Mouse (Mus musculus): ENCODE measurements around the gene Stum. TPM values are rescaled to one million over a fixed set of nuclear protein-coding genes. Genes with fewer than 3 reads are reported as not detected.

Stum gene
- total and polyA plus RNA-seq, 3 experiments: 0.11 TPM; not detected in 2

GRCm38 (mm10) chr1:180397734-180398133 is 85.6 kb downstream of the Stum start:
- DNase-seq (ENCODE audit: low spot score) (no peak), ATAC-seq (ENCODE audit: extremely low read depth, insufficient number of reproducible peaks, low FRiP score, poor library complexity, severe bottlenecking) (no peak)
- H3K4me1 ChIP-seq (ENCODE audit: insufficient read depth, low read depth, low read length): peaks cover 2% of the 10 kb centered on the region
- no peak overlapping the region for H3K4me3 ChIP-seq (ENCODE audit: low read depth, low read length)
- H3K9me3 ChIP-seq (replicated peaks): no peaks in the 10 kb centered on the region
- peaks cover 44% of the 10 kb centered on the region for H3K36me3 ChIP-seq (replicated peaks)
- no peaks in the 10 kb centered on the region for H3K27me3 ChIP-seq (ENCODE audit: insufficient read depth, low read length)
- TF ChIP-seq TAL1 (conservative IDR thresholded peaks at IDR 0.05; ENCODE audit: low read depth, low read length) (no peak), GATA1 (IDR thresholded peaks at IDR 0.05; ENCODE audit: borderline replicate concordance, low read length) (no peak), GATA2 (IDR thresholded peaks at IDR 0.05; ENCODE audit: borderline replicate concordance, low read depth, low read length) (no peak), POLR2AphosphoS5 (IDR thresholded peaks at IDR 0.05; ENCODE audit: insufficient replicate concordance, low read depth, low read length) (no peak), CTCF (IDR thresholded peaks at IDR 0.05; ENCODE audit: low read depth, low read length) (no peak)

DNA sequence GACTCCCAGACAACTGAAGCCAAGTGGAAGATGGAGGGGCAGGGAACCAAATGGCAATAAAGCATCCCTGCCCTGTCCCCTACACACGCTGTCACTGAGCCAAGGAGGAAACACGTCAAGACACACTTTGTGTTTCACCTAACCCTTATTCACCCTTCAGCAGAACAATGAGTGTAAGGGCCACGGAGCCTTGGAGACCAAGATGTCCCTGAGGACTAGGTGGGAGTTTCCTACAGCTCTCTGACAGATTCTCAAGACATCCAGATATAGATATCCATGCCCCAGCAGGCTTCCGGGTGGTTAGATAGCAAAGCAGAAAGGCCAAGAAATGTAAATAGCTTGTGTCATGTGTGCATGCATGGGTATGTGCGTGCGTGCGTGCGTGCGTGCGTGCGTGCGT is 89.4 kb downstream of the Stum start:
- Histone ChIP-seq H3K4me3 (ENCODE audit: low read depth, low read length) (no peak overlapping the region), H3K36me3 (replicated peaks) (peaks cover 55% of the 10 kb centered on the region)
- TF ChIP-seq GATA1 (IDR thresholded peaks at IDR 0.05; ENCODE audit: borderline replicate concordance, low read length) (no peak), GATA2 (IDR thresholded peaks at IDR 0.05; ENCODE audit: borderline replicate concordance, low read depth, low read length) (no peak), TAL1 (conservative IDR thresholded peaks at IDR 0.05; ENCODE audit: low read depth, low read length) (no peak), POLR2AphosphoS5 (IDR thresholded peaks at IDR 0.05; ENCODE audit: insufficient replicate concordance, low read depth, low read length) (no peak), CTCF (IDR thresholded peaks at IDR 0.05; ENCODE audit: low read depth, low read length) (no peak)

DNA sequence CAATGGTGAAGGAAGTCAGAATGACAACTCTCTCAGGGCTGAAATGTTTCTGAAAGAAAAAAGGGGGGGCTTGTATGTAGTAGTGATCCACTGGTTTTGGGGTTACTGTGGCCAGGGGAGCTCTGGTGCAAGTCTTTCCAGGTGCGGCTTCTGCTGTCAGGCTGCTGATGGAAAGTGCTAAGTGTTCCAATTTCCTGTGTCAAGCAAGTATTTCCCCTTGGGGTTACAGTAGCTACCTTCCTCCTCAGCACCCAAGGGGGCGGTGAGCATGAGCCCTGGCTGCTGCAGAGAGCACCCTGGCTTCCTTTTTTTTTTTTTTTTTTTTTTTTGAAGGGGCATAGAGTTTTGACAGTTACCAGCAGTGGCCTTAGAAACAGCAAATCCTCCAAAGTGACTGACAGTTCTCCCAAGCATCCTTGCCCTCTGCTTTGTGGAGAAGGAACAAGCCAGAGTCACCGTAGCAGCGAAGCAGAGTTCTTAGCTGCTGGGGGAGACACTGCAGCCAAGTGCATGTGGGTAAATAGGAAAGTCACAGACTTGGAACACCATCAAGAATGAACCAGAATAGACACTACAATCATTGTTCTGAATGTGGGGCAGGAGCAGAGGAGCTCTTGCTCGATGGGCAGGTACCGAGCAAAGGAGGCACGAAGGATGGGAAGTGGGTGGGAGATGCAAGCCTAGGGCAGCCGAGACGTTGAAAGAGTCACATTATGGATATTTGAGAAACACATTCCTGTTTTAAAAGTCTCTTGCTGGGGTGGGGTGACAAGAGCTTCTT is 90.1 kb downstream of the Stum start:
- H3K27me3 ChIP-seq (ENCODE audit: insufficient read depth, low read length): no peaks in the 10 kb centered on the region
- ATAC-seq (ENCODE audit: extremely low read depth, insufficient number of reproducible peaks, low FRiP score, poor library complexity, severe bottlenecking) (no peak), DNase-seq (ENCODE audit: low spot score) (no peak)
- H3K4me3 ChIP-seq (ENCODE audit: low read depth, low read length): no peak overlapping the region; the same call in 1 of the 2 replicates
- TF ChIP-seq GATA2 (IDR thresholded peaks at IDR 0.05; ENCODE audit: borderline replicate concordance, low read depth, low read length): no peak
- no peak for TF ChIP-seq CTCF (IDR thresholded peaks at IDR 0.05; ENCODE audit: low read depth, low read length)
- no peak for TF ChIP-seq POLR2AphosphoS5 (IDR thresholded peaks at IDR 0.05; ENCODE audit: insufficient replicate concordance, low read depth, low read length)
- TF ChIP-seq TAL1 (conservative IDR thresholded peaks at IDR 0.05; ENCODE audit: low read depth, low read length): no peak
- no peak for TF ChIP-seq GATA1 (IDR thresholded peaks at IDR 0.05; ENCODE audit: borderline replicate concordance, low read length)
- peaks cover 27% of the 10 kb centered on the region for H3K4me1 ChIP-seq (ENCODE audit: insufficient read depth, low read depth, low read length)
- peaks cover 60% of the 10 kb centered on the region for H3K36me3 ChIP-seq (replicated peaks)
- H3K9me3 ChIP-seq (replicated peaks): no peaks in the 10 kb centered on the region

More for the DNA sequence above, 89.4 kb downstream of the Stum start:
- H3K4me1 ChIP-seq (ENCODE audit: insufficient read depth, low read depth, low read length): peaks cover 20% of the 10 kb centered on the region
- no peak for ATAC-seq (ENCODE audit: extremely low read depth, insufficient number of reproducible peaks, low FRiP score, poor library complexity, severe bottlenecking)
- H3K9me3 ChIP-seq (replicated peaks): no peaks in the 10 kb centered on the region
- H3K27me3 ChIP-seq (ENCODE audit: insufficient read depth, low read length): no peaks in the 10 kb centered on the region
- no peak for DNase-seq (ENCODE audit: low spot score)

GRCm38 (mm10) chr1:180392137-180392798 is 91.0 kb downstream of the Stum start:
- DNase-seq (ENCODE audit: low spot score): no peak
- Histone ChIP-seq H3K4me1 (ENCODE audit: insufficient read depth, low read depth, low read length) (peaks cover 35% of the 10 kb centered on the region), H3K9me3 (replicated peaks) (no peaks in the 10 kb centered on the region), H3K36me3 (replicated peaks) (peaks cover 57% of the 10 kb centered on the region), H3K27me3 (ENCODE audit: insufficient read depth, low read length) (no peaks in the 10 kb centered on the region), H3K4me3 (ENCODE audit: low read depth, low read length) (no peak overlapping the region)
- TF ChIP-seq GATA2 (IDR thresholded peaks at IDR 0.05; ENCODE audit: borderline replicate concordance, low read depth, low read length) (no peak), CTCF (IDR thresholded peaks at IDR 0.05; ENCODE audit: low read depth, low read length) (no peak), GATA1 (IDR thresholded peaks at IDR 0.05; ENCODE audit: borderline replicate concordance, low read length) (no peak), POLR2AphosphoS5 (IDR thresholded peaks at IDR 0.05; ENCODE audit: insufficient replicate concordance, low read depth, low read length) (no peak), TAL1 (conservative IDR thresholded peaks at IDR 0.05; ENCODE audit: low read depth, low read length) (no peak)
- ATAC-seq (ENCODE audit: extremely low read depth, insufficient number of reproducible peaks, low FRiP score, poor library complexity, severe bottlenecking): no peak

DNA sequence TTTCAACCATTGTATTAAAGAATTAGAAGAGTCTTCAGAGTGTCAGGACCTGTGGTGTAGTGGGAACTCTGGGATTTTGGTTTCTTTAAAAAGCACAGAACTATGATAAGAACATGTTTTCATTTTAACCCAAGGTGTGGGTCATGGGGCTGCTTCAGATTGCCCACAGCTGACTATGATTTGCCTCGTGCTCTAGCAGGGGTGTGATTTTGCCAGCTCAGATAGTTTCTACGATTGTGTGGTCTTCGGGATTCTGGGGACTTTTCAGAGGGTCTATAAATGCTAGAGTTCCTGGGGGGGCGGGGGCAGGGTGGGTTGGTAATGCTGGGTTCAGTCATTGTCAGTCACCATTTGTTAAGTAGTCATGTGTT is 91.7 kb downstream of the Stum start:
- TF ChIP-seq CTCF (IDR thresholded peaks at IDR 0.05; ENCODE audit: low read depth, low read length) (no peak), POLR2AphosphoS5 (IDR thresholded peaks at IDR 0.05; ENCODE audit: insufficient replicate concordance, low read depth, low read length) (no peak), GATA2 (IDR thresholded peaks at IDR 0.05; ENCODE audit: borderline replicate concordance, low read depth, low read length) (no peak), TAL1 (conservative IDR thresholded peaks at IDR 0.05; ENCODE audit: low read depth, low read length) (no peak), GATA1 (IDR thresholded peaks at IDR 0.05; ENCODE audit: borderline replicate concordance, low read length) (no peak)
- peaks cover 42% of the 10 kb centered on the region for H3K4me1 ChIP-seq (ENCODE audit: insufficient read depth, low read depth, low read length)

More for the DNA sequence above, 91.7 kb downstream of the Stum start:
- Histone ChIP-seq H3K4me3 (ENCODE audit: low read depth, low read length) (no peak overlapping the region), H3K9me3 (replicated peaks) (no peaks in the 10 kb centered on the region), H3K36me3 (replicated peaks) (peaks cover 54% of the 10 kb centered on the region), H3K27me3 (ENCODE audit: insufficient read depth, low read length) (no peaks in the 10 kb centered on the region)
- DNase-seq (ENCODE audit: low spot score) (no peak), ATAC-seq (ENCODE audit: extremely low read depth, insufficient number of reproducible peaks, low FRiP score, poor library complexity, severe bottlenecking) (no peak)
